In the genomic region with DNA sequence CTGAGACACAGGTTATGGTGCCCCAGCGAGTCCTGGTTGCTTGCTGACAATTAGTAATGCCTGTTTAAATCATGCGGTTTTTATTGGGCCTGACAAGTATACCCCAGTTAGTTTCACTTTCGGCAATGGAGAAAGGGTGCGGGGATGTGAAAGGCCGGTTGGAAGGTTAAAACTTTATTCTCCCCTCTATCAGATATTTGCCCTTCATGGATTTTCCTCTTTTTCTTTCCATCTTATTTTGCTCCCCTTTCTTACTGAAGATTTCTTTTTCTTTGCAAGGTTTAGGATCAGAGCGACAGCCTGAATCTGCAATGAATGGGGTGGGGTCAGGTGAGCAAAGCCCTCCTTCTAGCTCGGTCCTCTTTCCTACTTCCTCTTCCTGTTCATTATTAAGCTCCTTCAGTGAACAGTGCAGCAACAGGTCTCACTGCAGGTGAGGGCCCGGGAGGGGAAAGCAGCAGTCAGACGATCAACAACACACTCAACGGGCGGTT, we compare ENCODE assay signal across 11 mouse cellular contexts. TPM values are rescaled to one million over a fixed set of nuclear protein-coding genes. Genes with fewer than 3 reads are reported as not detected.
A peak's percentile ranks its signal among the peaks of the same experiment; 100 is the strongest.
DNase-seq lines count a peak whose midpoint lies in the region; ATAC-seq and TF ChIP-seq lines count a peak whose summit lies in the region.
"Had no signal": no experiment of that assay in that cellular context is flagged by ENCODE, and none has a peak within 500 bp of the region (broad histone marks: within the 10 kb centered on the region; RNA-seq: fewer than 3 reads in every experiment).

No protein-coding gene starts in this region.

- no peak overlapping the region for H3K4me2 ChIP-seq in neural tube, embryonic 15.5 days
- H3K4me2 ChIP-seq: embryonic facial prominence, embryonic 12.5 days; heart, embryonic 13.5 days; liver, embryonic 13.5 days had no signal

- no peaks in the 10 kb centered on the region for H3K27me3 ChIP-seq in thymus, adult 2 months (ENCODE audit: control insufficient read depth, insufficient read depth, low read length)
- H3K27me3 ChIP-seq in neural tube, embryonic 15.5 days (replicated peaks): no peaks in the 10 kb centered on the region
- H3K27me3 ChIP-seq: embryonic facial prominence, embryonic 12.5 days; heart, embryonic 13.5 days; liver, embryonic 13.5 days had no signal

- DNase-seq in thymus, adult 2 months: peak; percentile 43
- no peak for DNase-seq in thymus, postnatal 0 days (ENCODE audit: low spot score)
- peak; percentile 85 for DNase-seq in induced T-regulatory cell, adult 2 months (ENCODE audit: low read depth)
- DNase-seq in frontal cortex, postnatal 36 days (ENCODE audit: low spot score in 2 of 2): no peak
- no peak for DNase-seq in left cerebral cortex, postnatal 4 days
- DNase-seq in urinary bladder, postnatal 36 days (ENCODE audit: low spot score in 2 of 2): no peak
- DNase-seq: liver, embryonic 13.5 days had no signal

- H3K4me1 ChIP-seq in thymus, adult 2 months (replicated peaks; ENCODE audit: control insufficient read depth, insufficient read depth, low read length): 0 out of 2 replicates have a peak, but pooled peaks cover 3% of the 10 kb centered on the region
- H3K4me1 ChIP-seq in neural tube, embryonic 15.5 days: no peaks in the 10 kb centered on the region
- H3K4me1 ChIP-seq: embryonic facial prominence, embryonic 12.5 days; liver, embryonic 13.5 days had no signal

- peak; percentile 75 for ATAC-seq in monocyte, adult 5-6 weeks (replicated peaks; ENCODE audit: insufficient number of reproducible peaks, low FRiP score, low TSS enrichment, poor library complexity, severe bottlenecking)
- ATAC-seq in neural tube, embryonic 15.5 days (ENCODE audit: low FRiP score): no peak

- intact Hi-C loops in left cerebral cortex, postnatal 4 days (cut with DNase I): no loop called here

- H3K9ac ChIP-seq in neural tube, embryonic 15.5 days (replicated peaks): no peak overlapping the region
- H3K9ac ChIP-seq: embryonic facial prominence, embryonic 12.5 days; heart, embryonic 13.5 days; liver, embryonic 13.5 days had no signal

- peak overlapping the region; percentile 50 for H3K4me3 ChIP-seq in thymus, adult 2 months (ENCODE audit: control insufficient read depth, insufficient read depth, low read length)
- no peak overlapping the region for H3K4me3 ChIP-seq in neural tube, embryonic 15.5 days (replicated peaks)
- H3K4me3 ChIP-seq: embryonic facial prominence, embryonic 12.5 days; heart, embryonic 13.5 days; liver, embryonic 13.5 days had no signal

- TF ChIP-seq POLR2A in thymus, adult 2 months (IDR thresholded peaks at IDR 0.05; ENCODE audit: control insufficient read depth, extremely low read depth, insufficient read depth, low read length, poor library complexity): peak; percentile 56; the same call in 1 of the 2 replicates

- H3K36me3 ChIP-seq in thymus, adult 2 months (ENCODE audit: control insufficient read depth, insufficient read depth, low read length): no peaks in the 10 kb centered on the region
- H3K36me3 ChIP-seq in neural tube, embryonic 15.5 days: no peaks in the 10 kb centered on the region
- H3K36me3 ChIP-seq: embryonic facial prominence, embryonic 12.5 days; heart, embryonic 13.5 days; liver, embryonic 13.5 days had no signal

- 20% methylated on average over 11 of the region's 11 CpGs for WGBS in thymus, adult 2 months
- WGBS in neural tube, embryonic 15.5 days: 73% methylated on average over 11 of the region's 11 CpGs

- H3K27ac ChIP-seq in thymus, adult 2 months (ENCODE audit: control insufficient read depth, insufficient read depth, low read length): peak overlapping the region; percentile 85
- H3K27ac ChIP-seq in neural tube, embryonic 15.5 days (replicated peaks): no peak overlapping the region
- H3K27ac ChIP-seq: embryonic facial prominence, embryonic 12.5 days; heart, embryonic 13.5 days; liver, embryonic 13.5 days had no signal

- no peak for TF ChIP-seq CTCF in thymus, adult 2 months (IDR thresholded peaks at IDR 0.05; ENCODE audit: borderline replicate concordance, control insufficient read depth, extremely low read depth, insufficient read depth, low read length, poor library complexity)

- H3K9me3 ChIP-seq in neural tube, embryonic 15.5 days (replicated peaks): no peaks in the 10 kb centered on the region
- H3K9me3 ChIP-seq: embryonic facial prominence, embryonic 12.5 days; heart, embryonic 13.5 days; liver, embryonic 13.5 days had no signal

RNA-seq across cellular contexts. Expression of a gene that starts 20.9 kb away (rescaled TPM):
- 3.4 and 5.2 TPM in 2 replicates for polyA plus RNA-seq in thymus, adult 2 months (2012; rRNA removed)
- polyA plus RNA-seq in thymus, postnatal 0 days (2015; fragmentation: Nextera tagmentation; extraction: Ambion mirVana): 0.28 and 0.47 TPM in 2 replicates
- 1.2 to 3.5 TPM (median 2.3 TPM) in 3 replicates for total RNA-seq in monocyte, adult 5-6 weeks (2017)
- 0.70 and 1.0 TPM in 2 replicates for polyA plus RNA-seq in neural tube, embryonic 15.5 days (2015; fragmentation: Nextera tagmentation; extraction: Ambion mirVana)
- total RNA-seq in left cerebral cortex, postnatal 4 days (2021): 1 to 10 TPM; 3.5 to 3.9 TPM

Comparison
In these comparisons a context has a peak if more than half of its experiments do, and no peak if none do; other contexts are left out.
1. DNase-seq: peak in thymus, adult 2 months (single experiment) and induced T-regulatory cell, adult 2 months (single experiment); none in thymus, postnatal 0 days (single experiment), frontal cortex, postnatal 36 days (0 of 2), left cerebral cortex, postnatal 4 days (single experiment) and urinary bladder, postnatal 36 days (0 of 2).